In the genomic region with DNA sequence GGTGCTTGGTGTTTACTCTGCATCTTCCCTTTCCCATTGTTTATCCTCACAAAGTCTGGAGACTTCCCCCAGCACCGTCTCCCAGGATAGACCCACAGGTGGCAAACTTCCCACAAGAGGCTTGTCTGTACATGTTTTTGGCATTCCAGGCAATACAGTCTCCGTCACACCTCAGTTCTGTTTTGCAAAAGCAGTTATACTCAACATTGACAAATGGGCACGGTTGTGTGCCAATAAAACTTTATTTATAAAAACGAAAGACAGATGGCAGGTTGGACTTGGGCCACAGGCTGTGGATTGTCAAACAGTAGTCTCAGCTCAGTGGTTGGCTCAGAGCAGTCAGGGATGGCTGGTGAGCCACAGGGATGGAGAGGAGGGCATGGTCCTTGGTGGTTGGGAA, we compare ENCODE assay signal across 17 mouse cellular contexts.
DNase-seq lines count a peak whose midpoint lies in the region; ATAC-seq and TF ChIP-seq lines count a peak whose summit lies in the region.
"Had no signal": no experiment of that assay in that cellular context is flagged by ENCODE, and none has a peak within 500 bp of the region (broad histone marks: within the 10 kb centered on the region; RNA-seq: fewer than 3 reads in every experiment).

No protein-coding gene starts in this region.

- H3K27me3 ChIP-seq in forebrain, embryonic 14.5 days (replicated peaks; ENCODE audit: control insufficient read depth, insufficient read depth, low read length) = no peaks in the 10 kb centered on the region
- peaks cover 3% of the 10 kb centered on the region; the same call in 1 of the 2 replicates for H3K27me3 ChIP-seq in forebrain, embryonic 15.5 days
- H3K27me3 ChIP-seq in lung, embryonic 15.5 days = 0 out of 2 replicates have a peak, but pooled peaks cover 12% of the 10 kb centered on the region
- H3K27me3 ChIP-seq: forebrain, embryonic 12.5 days; midbrain, embryonic 13.5 days had no signal

- WGBS in forebrain, embryonic 14.5 days = 66% methylated on average over 4 of the region's 4 CpGs
- WGBS in forebrain, embryonic 15.5 days = 56% methylated on average over 4 of the region's 4 CpGs
- 41% methylated on average over 4 of the region's 4 CpGs for WGBS in lung, embryonic 15.5 days

- peak; percentile 69 for DNase-seq in forebrain, embryonic 14.5 days (ENCODE audit: low spot score)
- DNase-seq in lung, postnatal 10 days = no peak
- peak; percentile 70 for DNase-seq in brain, embryonic 14.5 days (ENCODE audit: low read depth)
- peak; percentile 40 to 70 for DNase-seq in layer of hippocampus, postnatal 14 days (ENCODE audit: low spot score in 2 of 2)
- no peak for DNase-seq in thymus, adult 18-20 months
- DNase-seq: cerebellum, adult 8-10 months; kidney, adult 9 months; kidney, postnatal 36 days; lung, adult 2 months; right cerebral cortex, adult 18-20 months had no signal

- no peak for TF ChIP-seq CTCF in brain, embryonic 14.5 days (IDR thresholded peaks at IDR 0.05; ENCODE audit: borderline replicate concordance, extremely low read depth, insufficient read depth, insufficient read length)

- no peak overlapping the region for H3K27ac ChIP-seq in forebrain, embryonic 14.5 days (ENCODE audit: low read depth, low read length)
- no peak overlapping the region for H3K27ac ChIP-seq in forebrain, embryonic 15.5 days (replicated peaks)
- no peak overlapping the region for H3K27ac ChIP-seq in lung, embryonic 15.5 days
- H3K27ac ChIP-seq: forebrain, embryonic 12.5 days; heart, embryonic 15.5 days; midbrain, embryonic 13.5 days had no signal

- H3K4me3 ChIP-seq in forebrain, embryonic 14.5 days (ENCODE audit: low read depth, low read length) = no peak overlapping the region
- no peak overlapping the region for H3K4me3 ChIP-seq in forebrain, embryonic 15.5 days
- H3K4me3 ChIP-seq in lung, embryonic 15.5 days = no peak overlapping the region
- H3K4me3 ChIP-seq: forebrain, embryonic 12.5 days; heart, embryonic 15.5 days; midbrain, embryonic 13.5 days; myocyte had no signal

- no peaks in the 10 kb centered on the region for H3K9me3 ChIP-seq in forebrain, embryonic 14.5 days (replicated peaks; ENCODE audit: control insufficient read depth, low read length)
- H3K9me3 ChIP-seq in forebrain, embryonic 15.5 days = no peaks in the 10 kb centered on the region
- no peaks in the 10 kb centered on the region for H3K9me3 ChIP-seq in lung, embryonic 15.5 days
- H3K9me3 ChIP-seq: forebrain, embryonic 12.5 days; heart, embryonic 15.5 days; midbrain, embryonic 13.5 days had no signal

- H3K4me2 ChIP-seq in forebrain, embryonic 14.5 days (ENCODE audit: low read length) = no peak overlapping the region
- H3K4me2 ChIP-seq in forebrain, embryonic 15.5 days (replicated peaks) = no peak overlapping the region
- 0 out of 2 replicates have a peak overlapping the region, but pooled peaks have one; percentile 27 for H3K4me2 ChIP-seq in lung, embryonic 15.5 days
- H3K4me2 ChIP-seq: forebrain, embryonic 12.5 days; heart, embryonic 15.5 days; midbrain, embryonic 13.5 days had no signal

- no peak for TF ChIP-seq POLR2A in brain, embryonic 14.5 days (IDR thresholded peaks at IDR 0.05; ENCODE audit: borderline replicate concordance, extremely low read depth, insufficient read depth, insufficient read length, poor library complexity, severe bottlenecking)

- no peaks in the 10 kb centered on the region for H3K36me3 ChIP-seq in forebrain, embryonic 14.5 days (ENCODE audit: control insufficient read depth, insufficient read depth, low read length)
- H3K36me3 ChIP-seq in forebrain, embryonic 15.5 days = no peaks in the 10 kb centered on the region
- no peaks in the 10 kb centered on the region for H3K36me3 ChIP-seq in lung, embryonic 15.5 days
- H3K36me3 ChIP-seq: forebrain, embryonic 12.5 days; heart, embryonic 15.5 days; midbrain, embryonic 13.5 days had no signal

- no peak overlapping the region for H3K9ac ChIP-seq in forebrain, embryonic 14.5 days (ENCODE audit: low read length)
- no peak overlapping the region for H3K9ac ChIP-seq in forebrain, embryonic 15.5 days (replicated peaks)
- H3K9ac ChIP-seq in lung, embryonic 15.5 days = no peak overlapping the region
- H3K9ac ChIP-seq: forebrain, embryonic 12.5 days; heart, embryonic 15.5 days; midbrain, embryonic 13.5 days had no signal

- H3K4me1 ChIP-seq in forebrain, embryonic 14.5 days (ENCODE audit: control insufficient read depth, insufficient read depth, low read length) = no peaks in the 10 kb centered on the region; the same call in 1 of the 2 replicates
- H3K4me1 ChIP-seq in forebrain, embryonic 15.5 days = 0 out of 2 replicates have a peak, but pooled peaks cover 8% of the 10 kb centered on the region
- 0 out of 2 replicates have a peak, but pooled peaks cover 8% of the 10 kb centered on the region for H3K4me1 ChIP-seq in lung, embryonic 15.5 days
- H3K4me1 ChIP-seq: heart, embryonic 15.5 days had no signal

- ATAC-seq in forebrain, embryonic 14.5 days = no peak
- no peak for ATAC-seq in forebrain, embryonic 15.5 days (replicated peaks)
- ATAC-seq in lung, embryonic 15.5 days (ENCODE audit: borderline replicate concordance, extremely low read depth, low FRiP score, low TSS enrichment) = no peak
- no peak for ATAC-seq in granulocyte monocyte progenitor cell, adult 5-6 weeks (replicated peaks; ENCODE audit: poor library complexity, severe bottlenecking)

Comparison
In these comparisons a context has a peak if more than half of its experiments do, and no peak if none do; other contexts are left out.
1. DNase-seq: peak in forebrain, embryonic 14.5 days (single experiment), brain, embryonic 14.5 days (single experiment) and layer of hippocampus, postnatal 14 days (2 of 2); none in lung, postnatal 10 days (single experiment) and thymus, adult 18-20 months (0 of 2).